Mouse (Mus musculus): Measurements from ENCODE around the gene AC134908.4. TPM values are rescaled to one million over a fixed set of nuclear protein-coding genes. Genes with fewer than 3 reads are reported as not detected.
A peak's percentile ranks its signal among the peaks of the same experiment; 100 is the strongest.

Gene AC134908.4
- 0.98 TPM in 1 of 2 replicates, not detected in the other for polyA plus RNA-seq (2016; fragmentation: Nextera tagmentation; extraction: Ambion mirVana)

GRCm38 (mm10) chr17:25795609-25796092, at the start of gene AC134908.4:
AC134908.4 (minus strand) TSS chr17:25795659.
- Histone ChIP-seq H3K4me3 (peak within 1 kb of the TSS; percentile 76), H3K36me3 (no peaks in the 10 kb centered on the region), H3K9ac (peak within 1 kb of the TSS; percentile 73), H3K4me2 (replicated peaks) (peak within 1 kb of the TSS; percentile 92), H3K4me1 (peaks cover 58% of the 10 kb centered on the region), H3K9me3 (replicated peaks) (no peaks in the 10 kb centered on the region), H3K27me3 (no peaks in the 10 kb centered on the region), H3K27ac (peak within 1 kb of the TSS; percentile 93)
- ATAC-seq (ENCODE audit: low FRiP score): no peak
- 4% methylated on average over 6 of the region's 6 CpGs for WGBS

- H3K4me3 ChIP-seq: peak within 1 kb of the TSS; percentile 86
- H3K9me3 ChIP-seq (replicated peaks): no peaks in the 10 kb centered on the region
- H3K4me1 ChIP-seq: peaks cover 17% of the 10 kb centered on the region
- H3K36me3 ChIP-seq: peaks cover 62% of the 10 kb centered on the region
- H3K4me2 ChIP-seq (replicated peaks): peak within 1 kb of the TSS; percentile 88
- H3K9ac ChIP-seq: peak within 1 kb of the TSS; percentile 88
- peak within 1 kb of the TSS; percentile 77 for H3K27ac ChIP-seq
- ATAC-seq (ENCODE audit: low FRiP score): peak; percentile 90
- under 1% methylated on average over 21 of the region's 21 CpGs for WGBS
- no peaks in the 10 kb centered on the region for H3K27me3 ChIP-seq
These were observed 49.0 kb upstream of the AC134908.4 start, which contains the start of gene Rhot2 for GRCm38 (mm10) chr17:25844396-25844901. Rhot2 (minus strand) TSS chr17:25844851.

DNA sequence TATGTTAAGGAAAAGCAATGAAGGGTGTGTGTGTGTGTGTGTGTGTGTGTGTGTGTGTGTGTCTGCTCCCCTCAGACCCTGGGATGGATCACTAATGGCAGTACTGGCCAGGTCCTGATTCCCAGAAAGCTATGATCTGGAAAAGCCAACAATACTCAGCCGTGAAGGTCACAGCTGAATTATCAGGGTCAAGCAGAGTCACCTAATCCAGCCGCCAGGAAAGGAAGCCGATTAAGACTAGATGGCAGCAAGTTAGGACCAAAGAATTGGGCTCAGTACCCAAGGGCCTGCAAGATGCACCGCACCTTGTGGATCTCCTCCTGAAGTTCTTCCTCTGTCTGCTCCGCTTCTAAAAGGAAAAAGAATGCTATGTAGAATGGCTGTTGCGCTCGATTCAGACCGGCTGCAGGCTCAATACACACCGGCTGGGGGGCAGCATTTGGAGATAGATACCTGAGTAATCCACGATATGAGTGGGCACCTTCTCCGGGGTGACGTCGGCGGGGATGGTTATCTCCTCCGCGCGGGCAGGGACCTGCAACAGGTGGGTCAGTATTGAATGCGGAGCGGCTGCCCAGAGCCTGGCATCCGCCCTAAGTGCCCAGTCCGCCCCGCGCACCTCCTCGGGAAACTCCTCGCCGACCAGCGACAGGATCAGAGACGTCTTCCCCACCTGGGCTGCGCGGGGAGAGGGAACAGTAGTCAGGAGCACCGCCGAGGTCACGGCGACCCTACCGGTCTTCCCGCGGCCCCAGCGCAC, 48.4 kb upstream of the AC134908.4 start:
- H3K9me3 ChIP-seq (replicated peaks): no peaks in the 10 kb centered on the region
- H3K27ac ChIP-seq: peak overlapping the region; percentile 77

GRCm38 (mm10) chr17:25843122-25843521, 47.7 kb upstream of the AC134908.4 start:
- Histone ChIP-seq H3K4me1 (peaks cover 26% of the 10 kb centered on the region), H3K4me2 (replicated peaks) (peak overlapping the region; percentile 88), H3K9me3 (replicated peaks) (no peaks in the 10 kb centered on the region), H3K27me3 (no peaks in the 10 kb centered on the region), H3K27ac (no peak overlapping the region), H3K4me3 (peak overlapping the region; percentile 86), H3K36me3 (peaks cover 63% of the 10 kb centered on the region), H3K9ac (peak overlapping the region; percentile 88)
- no peak for ATAC-seq (ENCODE audit: low FRiP score)
- WGBS: 97% methylated on average over 4 of the region's 4 CpGs

More for the DNA sequence above, 48.4 kb upstream of the AC134908.4 start:
- Histone ChIP-seq H3K36me3 (peaks cover 65% of the 10 kb centered on the region), H3K27me3 (no peaks in the 10 kb centered on the region), H3K9ac (peak overlapping the region; percentile 88), H3K4me3 (peak overlapping the region; percentile 86), H3K4me1 (peaks cover 20% of the 10 kb centered on the region), H3K4me2 (replicated peaks) (peak overlapping the region; percentile 88)
- ATAC-seq (ENCODE audit: low FRiP score): no peak; the same call in 1 of the 2 replicates
- WGBS: 5% methylated on average over 38 of the region's 38 CpGs

DNA sequence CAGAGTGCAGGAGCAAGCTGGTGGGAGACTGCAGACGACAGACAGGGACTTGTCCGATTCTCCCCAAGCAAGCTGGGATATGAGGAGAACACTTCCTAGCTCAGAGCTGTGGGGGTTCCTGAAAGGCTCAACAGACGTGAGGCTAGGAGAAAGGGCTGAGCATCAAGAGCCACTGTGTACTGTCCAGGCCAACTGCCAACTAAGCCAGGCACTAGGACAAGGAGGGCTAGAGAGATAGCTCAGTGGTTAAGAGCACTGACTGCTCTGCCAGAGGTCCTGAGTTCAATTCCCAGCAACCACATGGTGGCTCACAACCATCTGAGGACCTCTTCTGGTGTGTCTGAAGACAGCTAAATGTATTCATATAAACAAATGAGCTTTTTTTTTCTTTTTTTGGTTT, 47.0 kb upstream of the AC134908.4 start:
- H3K9ac ChIP-seq: no peak overlapping the region
- peaks cover 59% of the 10 kb centered on the region for H3K36me3 ChIP-seq
- H3K27me3 ChIP-seq: no peaks in the 10 kb centered on the region
- WGBS: 83% methylated on average over 3 of the region's 3 CpGs
- H3K9me3 ChIP-seq (replicated peaks): no peaks in the 10 kb centered on the region
- no peak for ATAC-seq (ENCODE audit: low FRiP score)
- H3K4me2 ChIP-seq (replicated peaks): no peak overlapping the region
- H3K4me1 ChIP-seq: peaks cover 32% of the 10 kb centered on the region
- no peak overlapping the region for H3K4me3 ChIP-seq
- no peak overlapping the region for H3K27ac ChIP-seq

GRCm38 (mm10) chr17:25841117-25841880, 45.8 kb upstream of the AC134908.4 start, which contains the start of gene Gm20683:
Gm20683 (minus strand) TSS chr17:25841763.
- WGBS: 95% methylated on average over 22 of the region's 22 CpGs
- Histone ChIP-seq H3K36me3 (peaks cover 56% of the 10 kb centered on the region), H3K4me3 (no peak within 1 kb of the TSS), H3K27me3 (no peaks in the 10 kb centered on the region), H3K4me1 (peaks cover 44% of the 10 kb centered on the region), H3K27ac (no peak within 1 kb of the TSS), H3K9ac (no peak within 1 kb of the TSS), H3K9me3 (replicated peaks) (no peaks in the 10 kb centered on the region), H3K4me2 (replicated peaks) (no peak within 1 kb of the TSS)
- no peak for ATAC-seq (ENCODE audit: low FRiP score)

GRCm38 (mm10) chr17:25840519-25840918, 45.1 kb upstream of the AC134908.4 start:
- no peak overlapping the region for H3K4me3 ChIP-seq
- H3K4me2 ChIP-seq (replicated peaks): no peak overlapping the region
- no peak overlapping the region for H3K27ac ChIP-seq
- no peaks in the 10 kb centered on the region for H3K27me3 ChIP-seq
- H3K9me3 ChIP-seq (replicated peaks): no peaks in the 10 kb centered on the region
- WGBS: 96% methylated on average over 6 of the region's 6 CpGs
- no peak overlapping the region for H3K9ac ChIP-seq
- no peak for ATAC-seq (ENCODE audit: low FRiP score)
- peaks cover 51% of the 10 kb centered on the region for H3K4me1 ChIP-seq
- peaks cover 48% of the 10 kb centered on the region for H3K36me3 ChIP-seq

GRCm38 (mm10) chr17:25839455-25840235, 44.2 kb upstream of the AC134908.4 start:
- ATAC-seq (ENCODE audit: low FRiP score): no peak
- Histone ChIP-seq H3K36me3 (peaks cover 51% of the 10 kb centered on the region), H3K9me3 (replicated peaks) (no peaks in the 10 kb centered on the region), H3K9ac (no peak overlapping the region), H3K4me1 (peaks cover 55% of the 10 kb centered on the region), H3K4me2 (replicated peaks) (no peak overlapping the region), H3K27ac (peak overlapping the region; percentile 13; the same call in 1 of the 2 replicates), H3K4me3 (no peak overlapping the region), H3K27me3 (no peaks in the 10 kb centered on the region)
- WGBS: 84% methylated on average over 14 of the region's 14 CpGs

GRCm38 (mm10) chr17:25838904-25839303, 43.4 kb upstream of the AC134908.4 start:
- Histone ChIP-seq H3K36me3 (peaks cover 51% of the 10 kb centered on the region), H3K9ac (0 out of 2 replicates have a peak overlapping the region, but pooled peaks have one; percentile 13), H3K27ac (peak overlapping the region; percentile 13; the same call in 1 of the 2 replicates)

DNA sequence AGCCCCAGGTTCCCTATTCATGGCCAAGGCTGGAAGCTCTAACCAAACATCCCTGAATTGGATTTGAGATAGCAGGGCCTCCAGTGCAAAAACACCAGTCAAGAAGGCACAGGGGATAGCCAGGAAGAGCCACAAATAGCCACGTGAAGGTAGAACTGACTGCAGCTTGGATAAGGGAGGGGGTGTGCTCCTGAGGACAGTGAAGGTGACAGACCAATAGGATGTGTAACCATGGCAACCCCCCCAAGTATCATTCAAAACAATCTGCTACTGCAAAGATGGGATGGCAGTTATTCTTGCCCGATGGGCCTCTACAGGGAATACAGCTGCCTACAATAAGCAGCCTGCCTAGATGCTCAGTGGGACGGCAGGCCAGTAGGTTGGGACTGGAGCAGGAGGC, 42.1 kb upstream of the AC134908.4 start:
- H3K9me3 ChIP-seq (replicated peaks): no peaks in the 10 kb centered on the region
- peaks cover 55% of the 10 kb centered on the region for H3K4me1 ChIP-seq
- H3K4me3 ChIP-seq: peak overlapping the region; percentile 41
- H3K36me3 ChIP-seq: peaks cover 50% of the 10 kb centered on the region
- H3K9ac ChIP-seq: peak overlapping the region; percentile 80
- peak overlapping the region; percentile 86 for H3K27ac ChIP-seq
- H3K27me3 ChIP-seq: no peaks in the 10 kb centered on the region
- ATAC-seq (ENCODE audit: low FRiP score): no peak
- H3K4me2 ChIP-seq (replicated peaks): peak overlapping the region; percentile 82
- WGBS: 24% methylated on average over 3 of the region's 3 CpGs

More at GRCm38 (mm10) chr17:25838904-25839303, 43.4 kb upstream of the AC134908.4 start:
- ATAC-seq (ENCODE audit: low FRiP score): no peak
- peaks cover 60% of the 10 kb centered on the region for H3K4me1 ChIP-seq
- no peaks in the 10 kb centered on the region for H3K9me3 ChIP-seq (replicated peaks)
- no peak overlapping the region for H3K4me3 ChIP-seq
- H3K27me3 ChIP-seq: no peaks in the 10 kb centered on the region
- no peak overlapping the region for H3K4me2 ChIP-seq (replicated peaks)
- 82% methylated on average over 4 of the region's 4 CpGs for WGBS

GRCm38 (mm10) chr17:25837076-25837410, 41.6 kb upstream of the AC134908.4 start, which contains the start of gene Rhbdl1:
Rhbdl1 (minus strand) TSS chr17:25837295.
- H3K27me3 ChIP-seq: no peaks in the 10 kb centered on the region
- H3K4me2 ChIP-seq (replicated peaks): peak within 1 kb of the TSS; percentile 82
- peaks cover 57% of the 10 kb centered on the region for H3K4me1 ChIP-seq
- no peaks in the 10 kb centered on the region for H3K9me3 ChIP-seq (replicated peaks)
- WGBS: 2% methylated on average over 27 of the region's 29 CpGs
- H3K27ac ChIP-seq: peak within 1 kb of the TSS; percentile 86
- H3K36me3 ChIP-seq: peaks cover 45% of the 10 kb centered on the region
- peak within 1 kb of the TSS; percentile 80 for H3K9ac ChIP-seq
- peak; percentile 21; the same call in 1 of the 2 replicates for ATAC-seq (ENCODE audit: low FRiP score)
- peak within 1 kb of the TSS; percentile 41 for H3K4me3 ChIP-seq
